Mouse (Mus musculus) kidney, embryonic 16.5 days (tissue): ENCODE data around the gene Wdhd1. TPM values are rescaled to one million over a fixed set of nuclear protein-coding genes. Genes with fewer than 3 reads are reported as not detected.
"Not testable (repeated sequence)": the region's sequence is repeated elsewhere in the genome, so short reads cannot be mapped to it uniquely, and the experiment has no call there.

Experiments
- ATAC-seq: fragments of 200-750 bp; cut with Nextera tagmentation; 2 replicates; pipeline ENCODE4 v1.8.0; 2017; ENCODE audit warnings: moderate TSS enrichment; ENCODE audit not compliant: low FRiP score, low TSS enrichment
- H3K27ac ChIP-seq: fragments of 300-500 bp; sonication (generic); 2 replicates; pipeline ENCODE4 v1.5.1; 2014; ENCODE audit warnings: low read length
- H3K27me3 ChIP-seq: fragments of 300-500 bp; sonication (generic); 2 replicates; pipeline ENCODE4 v1.6.1; 2014; ENCODE audit warnings: low read length, control low read depth, mixed read lengths; ENCODE audit not compliant: insufficient read depth
- H3K36me3 ChIP-seq: fragments of 300-500 bp; sonication (generic); 2 replicates; pipeline ENCODE4 v1.6.1; 2014; ENCODE audit warnings: low read length, control low read depth, mixed read lengths; ENCODE audit not compliant: insufficient read depth
- H3K4me1 ChIP-seq: fragments of 300-500 bp; sonication (generic); 2 replicates; pipeline ENCODE4 v1.6.1; 2014; ENCODE audit warnings: low read length, control low read depth, mixed read lengths; ENCODE audit not compliant: insufficient read depth
- H3K4me2 ChIP-seq: fragments of 300-500 bp; sonication (generic); replicated peaks from 2 replicates; pipeline ENCODE4 v1.6.1; 2014; ENCODE audit warnings: low read depth, low read length
- H3K4me3 ChIP-seq: fragments of 300-500 bp; sonication (generic); 2 replicates; pipeline ENCODE4 v1.5.1; 2014; ENCODE audit warnings: mild to moderate bottlenecking, low read length
- H3K9ac ChIP-seq: fragments of 300-500 bp; sonication (generic); replicated peaks from 2 replicates; pipeline ENCODE4 v1.6.1; 2014; ENCODE audit warnings: low read length
- H3K9me3 ChIP-seq: fragments of 300-500 bp; sonication (generic); 2 replicates; pipeline ENCODE4 v1.6.1; 2016; ENCODE audit warnings: low read length, control low read depth
- WGBS: fragments of 180-500 bp; shearing (Covaris S2); extraction: QIAGEN DNeasy Blood & Tissue Kit; methylation state at CpG from one replicate; pipeline ENCODE4 v1.1.7; 2014; 5-methylcytosine and 5-hydroxymethylcytosine counted together
- polyA plus RNA-seq: library from polyadenylated mRNA; unstranded; fragments of >200 nt; fragmentation: Nextera tagmentation; extraction: Ambion mirVana; gene quantifications from 2 replicates; pipeline ENCODE4 v1.2.1, GENCODE M21; 2015

The Wdhd1 gene
- polyA plus RNA-seq: 26.5 and 32.3 TPM in 2 replicates

DNA sequence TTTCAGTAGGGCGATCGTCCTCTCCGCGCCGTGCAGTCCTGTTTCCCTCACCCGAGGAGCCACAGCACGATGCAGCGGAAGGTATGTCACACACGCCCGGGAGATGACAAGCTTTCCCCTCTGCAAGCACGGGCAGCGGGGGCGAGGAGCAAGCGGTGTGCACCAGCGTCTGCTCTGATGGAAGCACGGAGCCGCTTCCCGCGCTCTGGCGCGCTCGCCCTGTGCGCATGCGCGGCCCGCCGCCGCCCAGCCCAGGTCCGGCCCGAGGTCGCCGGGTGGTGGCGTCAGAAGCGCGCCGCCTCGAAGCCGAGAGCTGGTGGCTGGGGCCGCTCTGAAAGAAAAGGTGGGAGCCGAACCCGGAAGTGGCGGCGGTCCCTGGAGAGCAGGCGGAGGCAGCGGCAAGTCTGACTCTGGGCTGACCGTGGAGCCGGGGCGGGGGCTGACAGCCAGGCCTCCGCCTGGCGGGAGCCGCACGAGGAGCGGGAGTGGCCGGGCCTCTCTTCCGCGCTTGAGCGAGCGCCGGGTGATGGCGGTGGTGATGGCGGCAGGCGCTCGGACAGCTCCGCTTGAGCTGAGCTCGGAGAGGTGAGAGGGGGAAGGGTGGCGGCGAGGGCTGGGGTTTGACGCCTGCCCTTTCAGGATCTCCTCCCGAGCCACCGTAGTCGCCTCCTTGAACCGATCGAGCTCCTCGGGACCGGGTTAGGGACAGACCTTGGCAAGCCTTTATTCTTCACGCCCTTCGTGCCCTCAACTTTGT, at the start of gene Wdhd1, which contains the start of gene Socs4:
Wdhd1 (minus strand) TSS at position 221 of the 757 bp plus-strand sequence.
Socs4 (plus strand) TSS at position 295 of the 757 bp plus-strand sequence.
- Histone ChIP-seq H3K4me3 (peak within 1 kb of the TSS; percentile 74), H3K36me3 (peaks cover 3% of the 10 kb centered on the region; the same call in 1 of the 2 replicates), H3K4me2 (peak within 1 kb of the TSS; percentile 63), H3K27me3 (no peaks in the 10 kb centered on the region), H3K9ac (peak within 1 kb of the TSS; percentile 86), H3K9me3 (no peaks in the 10 kb centered on the region), H3K4me1 (peaks cover 22% of the 10 kb centered on the region), H3K27ac (peak within 1 kb of the TSS; percentile 97)
- ATAC-seq: peak; percentile 98
- WGBS: under 1% methylated on average over 72 of the region's 77 CpGs

DNA sequence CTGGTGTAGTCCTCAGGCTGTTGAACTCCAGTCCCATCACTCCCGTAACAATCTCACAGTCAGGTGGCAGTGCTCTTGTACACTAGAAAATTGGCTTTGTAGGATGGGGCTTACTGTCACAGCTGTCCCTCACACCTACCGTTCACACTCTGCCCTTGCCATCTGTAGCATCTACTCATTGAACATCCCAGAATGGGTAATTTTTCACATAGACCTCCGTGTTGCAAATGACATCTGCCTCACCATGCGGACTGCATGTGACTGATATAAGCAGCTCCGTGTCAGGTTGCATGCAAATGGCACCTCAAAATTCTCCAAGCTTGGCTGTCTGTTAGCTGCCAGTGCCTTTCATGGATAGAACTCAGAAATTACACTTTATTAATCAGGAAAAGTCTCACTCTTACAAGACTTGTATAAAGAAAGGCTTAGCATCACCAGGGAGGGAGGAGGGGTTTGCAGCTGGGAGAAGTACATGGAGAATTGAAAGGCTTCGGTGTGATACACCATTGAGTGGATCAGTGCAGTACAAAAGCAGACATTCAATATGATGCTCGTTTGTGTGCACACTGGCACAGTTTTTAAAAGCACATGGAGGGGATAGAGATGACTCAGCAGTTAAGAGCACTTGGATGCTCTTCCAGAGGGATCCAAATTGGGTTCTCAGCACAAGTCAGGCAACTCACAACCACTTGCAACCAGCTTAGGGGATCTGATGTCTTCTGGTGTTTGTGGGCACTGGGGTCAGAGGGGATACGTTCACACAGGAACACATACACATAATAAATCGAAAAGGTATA, 49.5 kb upstream of the Wdhd1 start:
- H3K4me1 ChIP-seq: no peaks in the 10 kb centered on the region
- H3K9ac ChIP-seq: no peak overlapping the region
- H3K4me2 ChIP-seq: no peak overlapping the region
- no peak overlapping the region for H3K4me3 ChIP-seq
- H3K9me3 ChIP-seq: no peaks in the 10 kb centered on the region
- H3K27ac ChIP-seq: no peak overlapping the region
- H3K36me3 ChIP-seq: peaks cover 9% of the 10 kb centered on the region
- 82% methylated on average over 9 of the region's 9 CpGs for WGBS
- ATAC-seq: no peak
- no peaks in the 10 kb centered on the region for H3K27me3 ChIP-seq

DNA sequence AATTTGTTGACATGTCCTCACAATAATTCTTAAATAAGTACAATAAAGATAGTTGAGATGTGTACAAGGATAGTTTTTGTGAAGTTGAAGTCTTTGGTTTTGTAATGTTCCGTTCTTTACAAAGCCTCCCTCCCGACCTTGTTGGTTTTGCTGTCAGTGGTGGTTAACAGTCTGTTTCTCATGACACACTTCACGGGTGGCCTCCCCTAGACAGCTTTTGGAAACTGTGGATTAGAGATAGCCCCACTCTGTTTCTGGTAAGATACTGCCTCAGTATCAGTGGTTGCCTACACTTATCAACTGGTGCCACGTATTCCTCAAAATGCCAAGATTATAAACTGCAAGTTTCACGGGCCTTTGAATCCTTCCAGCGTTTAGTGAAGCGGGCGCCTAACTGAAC, 44.9 kb upstream of the Wdhd1 start:
- peaks cover 23% of the 10 kb centered on the region for H3K36me3 ChIP-seq
- not testable (repeated sequence) for H3K9ac ChIP-seq, H3K4me1 ChIP-seq

DNA sequence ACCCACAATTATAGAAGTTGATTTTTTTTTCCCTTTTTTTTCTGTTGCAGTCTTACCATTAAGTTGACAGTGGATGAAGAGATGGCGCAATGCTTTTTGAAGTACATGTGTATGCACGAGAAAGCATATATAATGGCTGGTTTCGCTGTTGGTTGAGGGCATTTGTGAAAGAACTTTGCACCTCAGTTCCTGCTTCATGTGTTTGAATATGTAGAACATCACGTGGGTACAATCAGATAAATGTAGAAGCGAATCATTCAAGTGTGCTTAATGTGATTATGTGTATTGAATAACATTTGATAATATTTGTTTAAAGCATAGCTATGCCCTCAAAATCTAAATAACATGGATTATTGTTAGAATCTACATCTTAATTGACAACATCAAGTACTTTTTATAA, 42.7 kb upstream of the Wdhd1 start:
- Histone ChIP-seq H3K27me3 (no peaks in the 10 kb centered on the region), H3K27ac (no peak overlapping the region), H3K9me3 (no peaks in the 10 kb centered on the region), H3K9ac (no peak overlapping the region), H3K4me2 (no peak overlapping the region), H3K36me3 (peaks cover 36% of the 10 kb centered on the region), H3K4me1 (no peaks in the 10 kb centered on the region), H3K4me3 (no peak overlapping the region)
- ATAC-seq: no peak
- WGBS: 88% methylated on average over 5 of the region's 5 CpGs

More for the DNA sequence above, 44.9 kb upstream of the Wdhd1 start:
- H3K4me3 ChIP-seq, H3K27ac ChIP-seq, H3K9me3 ChIP-seq, H3K4me2 ChIP-seq, ATAC-seq, H3K27me3 ChIP-seq: not testable (repeated sequence)
- WGBS: 90% methylated on average over 6 of the region's 8 CpGs

DNA sequence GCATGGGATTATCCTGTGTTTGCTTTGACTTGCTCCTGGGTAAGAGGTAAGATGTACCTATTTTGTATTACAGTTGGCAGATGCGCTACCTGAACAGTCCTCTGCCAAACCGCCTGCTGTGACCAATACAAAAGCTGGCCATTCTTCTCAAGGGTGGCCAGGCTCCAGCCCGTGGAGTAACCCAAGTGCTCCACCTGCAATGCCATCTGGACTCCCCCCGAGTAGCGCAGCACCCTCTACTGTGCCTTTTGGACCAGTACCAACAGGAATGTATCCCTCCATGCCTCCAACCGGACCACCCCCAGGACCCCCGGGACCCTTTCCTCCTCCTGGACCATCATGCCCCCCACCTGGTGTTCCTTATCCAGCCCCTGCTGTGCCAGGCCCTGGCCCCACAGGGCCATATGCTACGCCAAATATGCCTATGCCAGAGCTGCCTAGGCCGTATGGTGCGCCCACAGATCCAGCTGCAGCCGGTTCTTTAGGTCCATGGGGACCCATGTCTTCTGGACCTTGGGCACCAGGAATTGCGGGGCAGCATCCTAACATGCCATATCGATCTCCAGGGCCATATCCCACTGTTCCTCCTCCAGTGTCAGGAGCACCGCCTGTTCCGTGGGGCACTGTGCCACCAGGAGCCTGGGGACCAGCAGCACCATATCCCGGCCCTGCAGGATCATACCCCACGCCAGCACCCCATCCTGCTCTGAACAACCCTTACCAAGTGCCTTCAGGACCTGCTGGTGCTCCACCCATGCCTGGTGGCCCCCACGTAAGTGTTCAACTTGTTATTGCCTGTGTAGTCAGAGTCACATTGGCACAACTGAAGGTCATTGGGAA, 33.9 kb upstream of the Wdhd1 start:
- H3K4me3 ChIP-seq: no peak overlapping the region
- H3K9me3 ChIP-seq: no peaks in the 10 kb centered on the region
- H3K36me3 ChIP-seq: peaks cover 47% of the 10 kb centered on the region
- H3K27ac ChIP-seq: no peak overlapping the region
- no peaks in the 10 kb centered on the region for H3K4me1 ChIP-seq
- ATAC-seq: no peak; the same call in none of the 2 replicates
- WGBS: 96% methylated on average over 18 of the region's 18 CpGs
- H3K4me2 ChIP-seq: no peak overlapping the region
- H3K9ac ChIP-seq: no peak overlapping the region
- no peaks in the 10 kb centered on the region for H3K27me3 ChIP-seq

DNA sequence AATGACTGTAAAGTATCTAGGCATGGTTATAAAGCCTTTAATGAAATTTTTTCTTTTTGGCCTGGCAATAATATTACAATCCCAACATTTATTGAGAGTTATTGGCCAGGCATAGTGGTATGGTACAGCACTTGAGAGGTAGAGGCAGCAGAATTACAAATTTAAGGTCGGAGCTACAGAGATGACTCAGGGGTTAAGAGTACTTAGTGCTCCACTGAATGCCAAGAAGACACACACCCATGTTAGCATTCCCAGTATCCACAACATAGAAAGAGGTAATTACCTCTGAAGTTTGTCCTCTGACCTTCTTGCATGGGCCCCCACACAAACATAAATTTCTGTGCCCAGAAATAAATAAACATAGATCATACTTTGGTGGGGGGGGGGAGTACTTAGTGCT, 32.4 kb upstream of the Wdhd1 start:
- WGBS: 83% methylated on average over 1 of the region's 1 CpGs
- no peak for ATAC-seq

DNA sequence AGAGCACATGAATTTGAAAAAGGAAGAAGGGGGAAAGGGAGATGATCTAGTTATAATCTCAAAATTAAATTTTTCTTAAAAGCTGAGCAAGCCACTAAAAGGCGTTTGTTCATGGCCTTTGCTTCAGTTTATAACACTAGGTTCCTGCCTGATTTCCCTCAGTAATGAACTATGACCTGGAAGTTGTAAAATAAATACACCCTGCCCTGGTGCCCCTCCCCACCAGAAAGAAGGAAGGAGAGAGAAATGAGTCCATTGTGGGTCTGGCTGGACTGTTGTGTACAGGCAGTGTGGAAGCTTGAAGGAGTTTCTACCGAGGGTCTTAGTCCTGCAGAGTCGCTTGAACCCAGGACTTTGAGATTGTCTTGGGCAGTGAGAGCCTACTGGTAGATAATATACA, 31.0 kb upstream of the Wdhd1 start:
- H3K4me1 ChIP-seq: peaks cover 6% of the 10 kb centered on the region; the same call in 1 of the 2 replicates
- H3K9ac ChIP-seq: no peak overlapping the region
- H3K9me3 ChIP-seq: no peaks in the 10 kb centered on the region
- peaks cover 35% of the 10 kb centered on the region for H3K36me3 ChIP-seq
- no peak overlapping the region for H3K27ac ChIP-seq
- H3K4me3 ChIP-seq: no peak overlapping the region
- no peak overlapping the region for H3K4me2 ChIP-seq
- H3K27me3 ChIP-seq: no peaks in the 10 kb centered on the region
- no peak for ATAC-seq
- 74% methylated on average over 3 of the region's 3 CpGs for WGBS

More for the DNA sequence above, 32.4 kb upstream of the Wdhd1 start:
- Histone ChIP-seq H3K4me1 (no peaks in the 10 kb centered on the region), H3K4me3 (no peak overlapping the region), H3K36me3 (peaks cover 39% of the 10 kb centered on the region), H3K4me2 (no peak overlapping the region), H3K27ac (no peak overlapping the region), H3K9ac (no peak overlapping the region), H3K9me3 (no peaks in the 10 kb centered on the region), H3K27me3 (no peaks in the 10 kb centered on the region)

DNA sequence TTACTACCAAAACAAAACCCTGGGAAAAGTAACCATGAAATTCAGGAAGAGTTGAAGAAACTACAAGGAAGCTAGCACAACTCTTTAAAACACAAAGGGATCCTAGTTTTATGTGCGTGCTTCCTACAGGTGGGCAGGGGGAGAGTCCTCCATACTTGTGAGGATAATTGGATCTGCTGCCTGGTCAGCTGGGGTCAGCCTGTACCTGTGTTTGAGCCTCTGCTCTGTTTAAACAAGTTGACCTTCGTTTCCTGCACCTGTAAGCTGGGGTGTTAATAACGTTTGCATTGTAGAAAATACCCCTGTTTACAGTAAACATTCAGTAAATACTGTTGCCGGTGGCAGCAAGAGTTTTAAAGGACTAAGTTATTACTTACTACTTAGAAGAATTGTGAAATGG, 29.3 kb upstream of the Wdhd1 start:
- ATAC-seq: no peak
- 85% methylated on average over 4 of the region's 4 CpGs for WGBS
- H3K4me3 ChIP-seq: no peak overlapping the region

DNA sequence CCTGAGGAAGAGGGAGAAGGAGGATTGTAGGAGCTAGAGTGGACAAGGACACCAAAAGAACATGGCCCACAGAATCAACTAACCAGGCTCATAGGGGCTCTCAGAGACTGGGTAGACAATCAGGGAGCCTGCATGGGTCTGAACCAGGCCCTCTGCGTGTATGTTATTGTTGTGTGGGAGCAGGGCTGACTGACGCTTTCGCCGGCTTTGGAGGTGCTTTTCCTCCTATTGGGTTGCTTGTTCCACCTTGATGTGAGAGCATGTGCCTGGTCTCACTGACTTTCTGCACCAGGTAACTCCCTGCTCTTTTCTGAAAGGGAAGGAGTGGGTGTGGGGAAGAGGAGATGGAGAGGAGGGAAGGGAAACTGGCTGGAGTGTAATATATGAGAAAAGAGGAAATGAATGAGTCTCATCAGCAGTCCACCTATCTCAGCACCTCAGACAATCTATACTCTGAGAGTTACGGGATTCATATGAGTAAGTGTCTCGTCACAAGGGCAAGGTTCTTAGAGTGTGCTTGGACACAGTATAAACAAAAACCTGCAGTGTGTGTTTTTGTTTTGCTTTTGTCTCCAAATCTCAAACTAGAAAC, 28.3 kb upstream of the Wdhd1 start:
- Histone ChIP-seq H3K36me3 (peaks cover 14% of the 10 kb centered on the region), H3K27ac (no peak overlapping the region), H3K4me1 (peaks cover 18% of the 10 kb centered on the region), H3K4me2 (no peak overlapping the region), H3K27me3 (no peaks in the 10 kb centered on the region), H3K9ac (no peak overlapping the region), H3K9me3 (no peaks in the 10 kb centered on the region), H3K4me3 (no peak overlapping the region)
- 85% methylated on average over 6 of the region's 6 CpGs for WGBS
- ATAC-seq: no peak

More for the DNA sequence above, 29.3 kb upstream of the Wdhd1 start:
- Histone ChIP-seq H3K27me3 (no peaks in the 10 kb centered on the region), H3K9me3 (no peaks in the 10 kb centered on the region), H3K4me1 (peaks cover 9% of the 10 kb centered on the region), H3K27ac (no peak overlapping the region), H3K4me2 (no peak overlapping the region), H3K9ac (no peak overlapping the region), H3K36me3 (peaks cover 24% of the 10 kb centered on the region)
